10 mouse cellular contexts compared by ENCODE assay signal in genomic region chr12:3841121-3841520, GRCm38 (mm10). TPM values are rescaled to one million over a fixed set of nuclear protein-coding genes. Genes with fewer than 3 reads are reported as not detected.
DNase-seq lines count a peak whose midpoint lies in the region; ATAC-seq lines count a peak whose summit lies in the region.
"Had no signal": no experiment of that assay in that cellular context is flagged by ENCODE, and none has a peak within 500 bp of the region (broad histone marks: within the 10 kb centered on the region; RNA-seq: fewer than 3 reads in every experiment).

No protein-coding gene starts in this region.

- peak; percentile 77 for DNase-seq in adrenal gland, postnatal 14 days
- no peak for DNase-seq in adrenal gland, postnatal 4 days (ENCODE audit: low spot score in 2 of 2)
- DNase-seq in left cerebral cortex, postnatal 4 days: peak; percentile 79
- no peak for DNase-seq in left cerebral cortex, postnatal 25 days (ENCODE audit: low spot score in 2 of 2)
- peak; percentile 93 for DNase-seq in cerebellum, adult 11-12 months
- peak; percentile 58 to 72 for DNase-seq in heart, postnatal 14 days

- H3K4me3 ChIP-seq in midbrain, embryonic 13.5 days (replicated peaks): no peak overlapping the region
- H3K4me3 ChIP-seq in intestine, embryonic 16.5 days (ENCODE audit: low read length): no peak overlapping the region
- H3K4me3 ChIP-seq: forebrain, embryonic 15.5 days; limb, embryonic 15.5 days had no signal

- WGBS in midbrain, embryonic 13.5 days: 71% methylated on average over 4 of the region's 4 CpGs
- 65% methylated on average over 4 of the region's 4 CpGs for WGBS in intestine, embryonic 16.5 days

- peaks cover 30% of the 10 kb centered on the region for H3K4me1 ChIP-seq in midbrain, embryonic 13.5 days (replicated peaks)
- peaks cover 24% of the 10 kb centered on the region for H3K4me1 ChIP-seq in intestine, embryonic 16.5 days (ENCODE audit: control insufficient read depth, insufficient read depth, low read length)

- no peaks in the 10 kb centered on the region for H3K9me3 ChIP-seq in midbrain, embryonic 13.5 days
- no peaks in the 10 kb centered on the region for H3K9me3 ChIP-seq in intestine, embryonic 16.5 days (ENCODE audit: control insufficient read depth, low read length)
- H3K9me3 ChIP-seq: forebrain, embryonic 15.5 days; limb, embryonic 15.5 days had no signal

- H3K36me3 ChIP-seq in midbrain, embryonic 13.5 days: peaks cover 41% of the 10 kb centered on the region
- peaks cover 21% of the 10 kb centered on the region; the same call in 1 of the 2 replicates for H3K36me3 ChIP-seq in intestine, embryonic 16.5 days (ENCODE audit: control insufficient read depth, insufficient read depth, low read length)

- no peaks in the 10 kb centered on the region for H3K27me3 ChIP-seq in midbrain, embryonic 13.5 days
- H3K27me3 ChIP-seq in intestine, embryonic 16.5 days (replicated peaks; ENCODE audit: control insufficient read depth, insufficient read depth, low read length): no peaks in the 10 kb centered on the region
- H3K27me3 ChIP-seq: forebrain, embryonic 15.5 days; limb, embryonic 15.5 days had no signal

- no peak overlapping the region for H3K27ac ChIP-seq in midbrain, embryonic 13.5 days
- H3K27ac ChIP-seq in intestine, embryonic 16.5 days (ENCODE audit: low read length): no peak overlapping the region
- H3K27ac ChIP-seq: forebrain, embryonic 15.5 days; limb, embryonic 15.5 days had no signal

- no peak overlapping the region for H3K9ac ChIP-seq in midbrain, embryonic 13.5 days (replicated peaks)
- no peak overlapping the region for H3K9ac ChIP-seq in intestine, embryonic 16.5 days (ENCODE audit: low read depth, low read length)
- H3K9ac ChIP-seq: forebrain, embryonic 15.5 days; limb, embryonic 15.5 days had no signal

- intact Hi-C loops in left cerebral cortex, postnatal 4 days (cut with DNase I): no loop called here
- intact Hi-C loops in left cerebral cortex, postnatal 25 days (cut with DNase I): no loop called here
- intact Hi-C loops in heart, postnatal 14 days (cut with DNase I): no loop called here

- no peak overlapping the region for H3K4me2 ChIP-seq in midbrain, embryonic 13.5 days (replicated peaks)
- no peak overlapping the region for H3K4me2 ChIP-seq in intestine, embryonic 16.5 days (ENCODE audit: low read depth, low read length)
- H3K4me2 ChIP-seq: forebrain, embryonic 15.5 days; limb, embryonic 15.5 days had no signal

- ATAC-seq in midbrain, embryonic 13.5 days: no peak
- ATAC-seq in intestine, embryonic 16.5 days: no peak
- ATAC-seq: forebrain, embryonic 15.5 days had no signal

RNA-seq across cellular contexts. Expression of gene Dnmt3a, which starts 35.3 kb away (rescaled TPM):
- total RNA-seq in adrenal gland, postnatal 14 days (2021): 95.6 and 106 TPM in 2 replicates
- 100 to 1,000 TPM; 124 to 136 TPM for total RNA-seq in adrenal gland, postnatal 4 days (2021)
- total RNA-seq in left cerebral cortex, postnatal 4 days (2021): 100 to 1,000 TPM; 184 to 206 TPM
- 100 to 1,000 TPM; 138 to 148 TPM for total RNA-seq in left cerebral cortex, postnatal 25 days (2021)
- total RNA-seq in heart, postnatal 14 days (2021): 100 to 1,000 TPM; 118 to 122 TPM
- polyA plus RNA-seq in midbrain, embryonic 13.5 days (2015; fragmentation: Nextera tagmentation; extraction: Ambion mirVana): 111 and 124 TPM in 2 replicates
- polyA plus RNA-seq in intestine, embryonic 16.5 days (2015; fragmentation: Nextera tagmentation; extraction: Ambion mirVana): 52.8 and 53.8 TPM in 2 replicates

Comparison
In these comparisons a context has a peak if more than half of its experiments do, and no peak if none do; other contexts are left out.
1. DNase-seq: peak in adrenal gland, postnatal 14 days (single experiment), left cerebral cortex, postnatal 4 days (single experiment), cerebellum, adult 11-12 months (single experiment) and heart, postnatal 14 days (2 of 2); none in adrenal gland, postnatal 4 days (0 of 2) and left cerebral cortex, postnatal 25 days (0 of 2).